Mouse (Mus musculus) small intestine, adult 2 months (tissue): Measurements from ENCODE around the gene Msi2.

Source experiments
- CTCF ChIP-seq: fragments of 200-500 bp; IDR thresholded peaks from 2 replicates; pipeline ENCODE4 v1.5.1; 2012; ENCODE audit warnings: low read depth, mild to moderate bottlenecking, control low read depth, inconsistent platforms, low read length, moderate library complexity, mixed read lengths; ENCODE audit not compliant: insufficient replicate concordance, insufficient read length; ENCODE audit errors: extremely low read depth
- POLR2A ChIP-seq: fragments of 200-500 bp; IDR thresholded peaks from 2 replicates; pipeline ENCODE4 v1.6.1; 2012; ENCODE audit warnings: low read depth, mild to moderate bottlenecking, control low read depth, inconsistent platforms, low read length, moderate library complexity

DNA sequence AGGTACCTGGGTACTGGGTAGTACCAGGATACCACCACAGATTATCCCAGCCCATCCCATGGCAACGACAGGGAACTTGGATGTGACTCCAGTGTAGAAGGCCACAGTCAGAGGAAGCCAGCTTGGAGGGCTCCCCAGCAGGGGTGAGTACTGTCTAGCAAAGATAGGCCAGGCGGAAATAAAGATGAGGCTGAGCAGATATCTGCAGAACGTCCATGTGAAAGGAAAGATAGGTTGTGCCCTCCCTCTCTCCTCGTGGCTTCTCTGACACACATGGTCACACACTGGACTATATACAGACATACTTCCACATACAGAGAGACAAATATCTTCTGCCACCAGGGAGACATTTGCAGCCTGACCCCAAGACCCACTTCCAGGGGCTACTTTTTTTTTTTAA lies 350.8 kb downstream of the Msi2 start:
- TF ChIP-seq POLR2A (no peak), CTCF (no peak)
